Mouse (Mus musculus) stomach, postnatal 0 days (tissue): ENCODE measurements at regions not wholly inside any gene's neighbourhood (a gene's known extent, or its start where the extent isn't known, plus 50 kb on each side); places are given as distances from the start of the nearest gene placed in this dataset.

Source experiments
- ATAC-seq: fragments of 200-750 bp; cut with Nextera tagmentation; 2 replicates; pipeline ENCODE4 v1.8.0; 2017; ENCODE audit not compliant: low FRiP score, low TSS enrichment
- DNase-seq: peaks from one replicate; pipeline ENCODE4 v3.0.0-alpha.2; 2016; ENCODE audit warnings: low spot score
- H3K27ac ChIP-seq: fragments of 300-500 bp; sonication (generic); replicated peaks from 2 replicates; pipeline ENCODE4 v1.5.1; 2014; ENCODE audit warnings: mild to moderate bottlenecking, control low read depth
- H3K27me3 ChIP-seq: fragments of 300-500 bp; sonication (generic); 2 replicates; pipeline ENCODE4 v1.6.1; 2014; ENCODE audit warnings: low read length; ENCODE audit not compliant: control insufficient read depth, insufficient read depth
- H3K36me3 ChIP-seq: fragments of 300-500 bp; sonication (generic); 2 replicates; pipeline ENCODE4 v1.6.1; 2014; ENCODE audit warnings: low read length, mixed read lengths; ENCODE audit not compliant: control insufficient read depth, insufficient read depth
- H3K4me1 ChIP-seq: fragments of 300-500 bp; sonication (generic); replicated peaks from 2 replicates; pipeline ENCODE4 v1.6.1; 2014; ENCODE audit warnings: antibody characterized with exemption; ENCODE audit not compliant: control insufficient read depth, insufficient read depth
- H3K4me2 ChIP-seq: fragments of 300-500 bp; sonication (generic); replicated peaks from 2 replicates; pipeline ENCODE4 v1.6.1; 2014; ENCODE audit warnings: low read depth, mild to moderate bottlenecking, control low read depth, moderate library complexity
- H3K4me3 ChIP-seq: fragments of 300-500 bp; sonication (generic); 2 replicates; pipeline ENCODE4 v1.5.1; 2014; ENCODE audit warnings: low read depth, low read length, control low read depth
- H3K9ac ChIP-seq: fragments of 300-500 bp; sonication (generic); 2 replicates; pipeline ENCODE4 v1.6.1; 2014; ENCODE audit warnings: mild to moderate bottlenecking, low read length, control low read depth, mixed read lengths
- H3K9me3 ChIP-seq: fragments of 300-500 bp; sonication (generic); 2 replicates; pipeline ENCODE4 v1.6.1; 2016; ENCODE audit warnings: low read length; ENCODE audit not compliant: control insufficient read depth
- CTCF ChIP-seq: IDR thresholded peaks from 2 replicates; pipeline ENCODE4 v1.5.1; 2016; ENCODE audit warnings: antibody characterized with exemption, low read depth, mild to moderate bottlenecking, moderate library complexity
- EP300 ChIP-seq: optimal IDR thresholded peaks from 2 replicates; pipeline ENCODE3; 2016; ENCODE audit warnings: antibody characterized with exemption
- WGBS: fragments of 180-500 bp; shearing (Covaris S2); extraction: QIAGEN DNeasy Blood & Tissue Kit; methylation state at CpG from one replicate; pipeline ENCODE4 v1.1.7; 2014; 5-methylcytosine and 5-hydroxymethylcytosine counted together

DNA sequence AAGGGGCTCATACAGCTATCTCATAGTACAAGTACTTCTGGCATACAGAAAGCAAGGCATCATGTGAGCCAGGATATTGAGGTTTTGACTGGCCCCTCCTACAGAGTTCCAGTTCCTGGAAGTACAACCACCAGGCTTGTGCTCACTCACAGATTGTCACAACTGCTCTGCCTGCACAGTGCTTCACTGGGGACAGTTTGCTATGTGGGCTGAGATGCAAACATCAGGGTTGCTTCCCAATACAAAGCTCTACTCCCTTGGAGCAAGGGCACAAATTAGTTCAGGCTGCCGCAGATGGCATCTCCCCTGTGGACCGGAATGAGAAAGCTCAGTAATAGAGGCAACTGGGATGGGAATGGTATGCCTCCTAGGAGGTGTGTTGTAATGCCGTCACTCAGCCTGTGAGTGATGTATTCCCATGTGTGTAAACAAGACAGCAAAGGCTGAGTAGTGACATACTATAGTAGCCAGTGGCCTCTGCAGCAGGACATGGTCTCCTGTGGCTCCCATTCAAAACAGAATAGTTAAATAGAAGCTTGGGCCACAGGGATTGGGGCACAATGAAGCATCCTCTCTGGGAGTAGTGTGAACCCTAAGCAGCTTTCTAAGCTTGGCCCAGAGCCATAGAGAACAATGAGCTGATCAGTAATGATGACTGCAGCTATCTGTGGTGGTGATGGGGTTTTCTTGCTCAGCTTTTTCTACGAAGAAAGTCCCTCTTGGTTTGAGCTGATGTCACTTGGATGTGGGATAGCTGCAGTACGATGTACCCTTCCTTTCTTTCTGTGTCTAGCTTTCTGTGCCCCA is 148.8 kb upstream of the Cd180 start:
- no peaks in the 10 kb centered on the region for H3K27me3 ChIP-seq
- H3K4me3 ChIP-seq, result no peak overlapping the region
- H3K4me2 ChIP-seq, result no peak overlapping the region
- no peaks in the 10 kb centered on the region for H3K36me3 ChIP-seq
- ATAC-seq, result no peak
- no peak overlapping the region for H3K27ac ChIP-seq
- H3K9ac ChIP-seq, result no peak overlapping the region
- TF ChIP-seq CTCF, result no peak
- no peak for TF ChIP-seq EP300
- no peaks in the 10 kb centered on the region for H3K4me1 ChIP-seq
- no peak for DNase-seq
- WGBS, result 81% methylated on average over 5 of the region's 5 CpGs
- H3K9me3 ChIP-seq, result no peaks in the 10 kb centered on the region

DNA sequence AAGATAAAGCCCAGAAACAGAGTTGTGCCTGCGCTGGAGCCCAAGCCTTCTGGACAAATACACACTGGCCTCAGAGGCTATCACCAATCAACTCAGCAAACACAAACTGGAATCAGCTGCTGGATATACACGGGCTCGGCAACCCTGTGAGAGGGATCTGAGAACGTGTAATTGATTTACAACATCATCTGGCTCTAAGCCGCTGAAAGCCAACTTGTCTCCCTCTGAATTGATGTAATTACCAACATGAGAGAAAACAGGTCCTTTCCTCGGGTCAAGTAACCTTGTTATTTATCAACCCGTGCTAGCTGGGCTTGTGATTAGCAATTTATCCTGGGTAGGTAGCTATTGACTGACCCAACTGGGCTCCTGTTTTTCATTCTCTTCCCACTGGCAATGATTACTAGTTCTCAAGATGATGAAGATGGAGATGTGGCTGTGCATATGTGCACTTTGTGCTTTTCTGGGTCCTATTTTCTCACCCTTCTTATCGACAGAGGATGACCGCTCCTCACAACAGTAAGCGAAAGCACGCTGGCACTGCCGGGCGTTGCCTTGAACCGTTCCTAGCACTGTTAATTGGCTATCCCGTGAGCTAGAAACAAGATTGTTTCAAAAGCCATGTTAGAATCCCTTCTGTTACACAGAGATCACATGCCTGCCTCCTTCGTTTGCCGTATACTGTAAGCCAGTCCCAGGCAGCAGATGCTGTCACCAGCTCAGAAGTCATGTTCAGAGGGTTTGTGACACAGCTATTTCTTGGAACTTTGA is 147.3 kb upstream of the Cd180 start:
- Histone ChIP-seq H3K9me3 (no peaks in the 10 kb centered on the region), H3K27me3 (no peaks in the 10 kb centered on the region), H3K9ac (no peak overlapping the region), H3K27ac (no peak overlapping the region), H3K36me3 (no peaks in the 10 kb centered on the region), H3K4me3 (no peak overlapping the region), H3K4me2 (no peak overlapping the region), H3K4me1 (no peaks in the 10 kb centered on the region)
- TF ChIP-seq EP300, result no peak
- no peak for ATAC-seq
- peak; percentile 49 for DNase-seq
- WGBS, result 34% methylated on average over 17 of the region's 17 CpGs

DNA sequence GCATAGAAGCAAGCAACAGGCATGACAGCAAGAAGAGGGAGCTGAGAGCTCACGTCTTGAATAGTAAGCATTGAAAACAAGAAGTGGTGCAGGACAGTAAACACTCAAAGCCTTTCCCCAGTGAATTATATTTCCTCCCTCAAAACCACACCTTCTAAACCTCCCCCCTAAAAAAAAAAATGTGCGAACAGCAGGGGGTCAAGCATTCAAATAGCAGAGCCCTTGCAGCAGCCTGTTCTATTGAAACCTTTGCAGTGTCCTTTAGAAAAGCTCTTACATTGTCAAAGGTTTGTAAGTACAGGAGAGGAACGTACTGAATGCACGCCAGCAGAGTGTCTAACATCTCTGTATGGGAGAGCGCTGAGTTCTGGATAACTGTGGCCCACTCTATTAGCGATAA is 145.1 kb upstream of the Cd180 start:
- no peak overlapping the region for H3K4me3 ChIP-seq
- H3K27ac ChIP-seq, result no peak overlapping the region
- no peaks in the 10 kb centered on the region for H3K36me3 ChIP-seq
- TF ChIP-seq EP300 (no peak), CTCF (no peak)
- H3K4me1 ChIP-seq, result no peaks in the 10 kb centered on the region
- no peak overlapping the region for H3K9ac ChIP-seq
- H3K4me2 ChIP-seq, result no peak overlapping the region
- no peaks in the 10 kb centered on the region for H3K27me3 ChIP-seq
- WGBS, result 64% methylated on average over 6 of the region's 6 CpGs
- H3K9me3 ChIP-seq, result no peaks in the 10 kb centered on the region
- ATAC-seq (no peak), DNase-seq (no peak)

DNA sequence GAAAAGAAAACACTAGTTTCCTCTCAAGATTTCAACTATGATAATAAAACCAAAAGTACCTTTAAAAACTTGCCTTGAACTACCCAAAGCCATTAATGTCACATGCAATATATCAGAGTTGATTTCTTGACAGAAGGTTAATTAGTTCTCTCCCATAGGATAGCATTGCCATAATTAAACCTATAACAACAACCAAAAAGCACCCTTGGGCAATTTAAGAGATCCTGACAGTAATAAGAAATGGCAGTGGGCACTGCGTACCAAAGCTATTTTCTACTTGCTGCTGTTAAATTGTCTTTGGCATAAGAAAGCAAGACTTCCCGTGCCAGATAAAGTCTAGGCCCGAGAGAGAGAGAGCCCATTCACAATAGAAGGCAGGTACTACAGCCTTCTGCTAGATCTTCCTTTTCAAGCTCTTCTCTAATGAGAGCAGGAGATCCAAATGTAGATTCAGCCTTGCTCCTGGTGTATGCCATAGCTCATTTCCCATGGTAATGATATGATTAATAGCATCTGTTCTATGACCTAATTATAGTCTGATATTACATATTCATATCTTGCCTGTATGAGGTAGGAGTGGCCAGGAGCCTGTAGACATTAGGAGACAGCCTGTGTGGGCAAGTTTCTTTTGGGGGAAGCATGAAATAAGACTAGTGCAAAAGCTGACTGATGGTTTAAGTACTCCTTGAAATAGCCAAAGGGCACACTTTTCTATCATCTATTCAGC is 126.3 kb upstream of the Cd180 start:
- H3K27me3 ChIP-seq, result no peaks in the 10 kb centered on the region
- H3K9ac ChIP-seq, result no peak overlapping the region
- ATAC-seq, result no peak
- H3K27ac ChIP-seq, result no peak overlapping the region
- no peak overlapping the region for H3K4me3 ChIP-seq
- no peak overlapping the region for H3K4me2 ChIP-seq
- no peak for TF ChIP-seq CTCF
- TF ChIP-seq EP300, result no peak
- 78% methylated on average over 3 of the region's 3 CpGs for WGBS
- no peaks in the 10 kb centered on the region for H3K4me1 ChIP-seq
- no peaks in the 10 kb centered on the region for H3K36me3 ChIP-seq
- DNase-seq, result no peak
- H3K9me3 ChIP-seq, result no peaks in the 10 kb centered on the region

DNA sequence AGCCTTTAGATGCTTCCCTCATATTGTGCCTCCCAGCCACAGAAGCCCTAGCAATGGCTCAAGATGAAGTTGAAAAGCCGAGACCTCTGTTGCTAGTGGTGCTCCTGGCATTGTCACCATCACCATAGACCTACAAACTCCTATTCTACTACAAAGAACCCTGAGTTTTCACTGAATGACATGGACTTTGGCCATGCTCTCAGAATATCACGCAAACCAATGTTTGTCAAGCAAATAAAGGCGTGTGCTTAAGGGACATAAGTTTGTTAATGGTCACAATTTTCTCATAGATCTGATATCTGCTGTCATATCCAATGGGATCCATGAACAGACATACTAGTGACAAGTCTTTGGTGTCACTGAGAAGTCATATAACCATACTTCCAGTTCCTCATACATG is 123.8 kb upstream of the Cd180 start:
- H3K4me2 ChIP-seq, result no peak overlapping the region
- H3K27ac ChIP-seq, result no peak overlapping the region
- no peak for TF ChIP-seq CTCF
- TF ChIP-seq EP300, result no peak
- ATAC-seq (peak; percentile 72), DNase-seq (no peak)
- no peak overlapping the region for H3K4me3 ChIP-seq
- no peaks in the 10 kb centered on the region for H3K9me3 ChIP-seq
- no peaks in the 10 kb centered on the region for H3K36me3 ChIP-seq
- H3K27me3 ChIP-seq, result no peaks in the 10 kb centered on the region
- H3K4me1 ChIP-seq, result no peaks in the 10 kb centered on the region; the same call in 1 of the 2 replicates
- H3K9ac ChIP-seq, result no peak overlapping the region
- 64% methylated on average over 3 of the region's 3 CpGs for WGBS
